Mouse (Mus musculus) central nervous system, embryonic 14 days (tissue): ENCODE measurements around the gene Hadhb. TPM values are rescaled to one million over a fixed set of nuclear protein-coding genes. Genes with fewer than 3 reads are reported as not detected.

Experiments used
- polyA plus RNA-seq: library from polyadenylated mRNA; depleted of rRNA; stranded (reverse); fragments of >200 nt; gene quantifications from 2 replicates; pipeline ENCODE4 v1.2.3, GENCODE M21; 2012; rRNA removed

Gene Hadhb
- polyA plus RNA-seq = 45.2 and 49.6 TPM in 2 replicates

DNA sequence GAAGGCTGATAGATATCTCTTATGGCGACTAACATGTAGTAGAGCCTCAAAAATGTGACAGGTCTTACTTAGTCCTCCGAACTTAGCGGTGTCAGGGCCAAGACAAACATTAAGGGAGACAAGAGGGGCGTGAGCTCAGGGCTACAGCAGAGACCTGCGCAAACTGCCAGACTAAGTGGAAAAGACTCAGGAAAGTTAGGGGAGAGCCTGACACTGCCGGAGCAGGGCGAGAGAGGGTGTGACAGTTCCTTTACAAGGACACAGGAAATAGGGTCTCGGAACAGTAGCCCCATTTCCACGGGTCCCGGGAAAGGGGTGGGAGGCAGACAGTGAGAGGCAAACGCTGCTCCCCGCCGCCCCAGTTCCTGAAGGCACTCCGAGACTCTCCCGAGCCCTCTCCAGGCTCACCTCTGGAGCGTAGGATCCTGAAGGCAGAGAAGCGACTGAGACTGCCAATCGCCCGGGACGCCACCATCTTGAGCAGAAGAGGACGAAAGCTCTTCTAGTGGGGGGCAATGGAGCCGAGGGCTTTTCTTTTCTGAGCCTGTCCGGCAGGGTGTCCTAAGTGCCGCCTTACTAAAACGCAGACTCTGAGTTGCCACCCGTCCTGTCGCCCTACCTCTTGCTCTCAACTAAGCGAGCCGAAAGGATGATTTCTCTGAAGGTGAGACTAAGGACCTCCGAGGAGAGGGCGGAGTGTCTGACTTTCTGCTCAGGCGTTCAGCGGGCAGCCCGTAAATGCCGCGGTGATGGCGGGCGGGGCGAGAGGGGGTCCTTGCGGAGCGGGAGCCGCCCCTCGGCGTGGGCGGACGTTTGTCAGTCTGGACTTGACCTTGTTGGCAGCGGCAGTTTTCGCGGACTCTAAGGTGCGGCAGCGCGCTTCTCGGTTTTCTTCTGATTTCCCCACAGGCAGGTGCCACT lies at the start of gene Hadhb, which contains the start of gene Hadha:
Hadhb (plus strand) TSS at position 775 of the 921 bp plus-strand sequence.
Hadha (minus strand) TSS at position 689 of the 921 bp plus-strand sequence.

DNA sequence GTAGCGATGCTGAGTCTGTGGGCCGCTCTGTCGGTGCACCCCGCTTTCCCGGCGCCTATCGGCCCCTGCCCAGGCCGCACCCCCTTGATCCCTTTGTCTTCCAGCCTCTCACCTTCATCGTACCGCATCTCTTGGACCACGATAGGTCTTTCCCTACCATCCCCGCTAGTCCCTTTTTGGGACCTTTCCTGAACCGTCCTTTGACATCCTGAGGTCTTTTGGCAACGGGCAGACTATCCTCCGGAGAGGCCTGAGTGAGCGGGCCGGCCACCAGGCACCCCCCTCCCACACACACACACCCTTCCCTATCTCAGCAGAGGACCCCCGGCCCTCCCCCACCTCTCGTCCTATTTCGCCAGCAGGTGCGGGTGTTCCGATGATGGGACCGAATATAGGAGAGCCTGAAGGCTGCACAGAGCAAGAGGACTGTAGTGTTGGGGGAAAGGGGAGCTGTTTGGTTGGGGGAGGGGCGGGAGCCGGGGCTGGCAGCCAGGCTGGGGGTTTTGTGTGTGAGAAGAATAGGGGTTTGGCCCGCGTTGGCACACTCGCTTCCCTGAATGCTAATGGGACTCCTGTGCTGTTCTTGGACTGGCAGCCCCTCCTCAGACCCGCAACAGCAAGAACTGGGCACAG lies 49.3 kb upstream of the Hadhb start, which contains the start of gene 3110082J24Rik:
3110082J24Rik (minus strand) TSS at position 419 of the 633 bp plus-strand sequence.

DNA sequence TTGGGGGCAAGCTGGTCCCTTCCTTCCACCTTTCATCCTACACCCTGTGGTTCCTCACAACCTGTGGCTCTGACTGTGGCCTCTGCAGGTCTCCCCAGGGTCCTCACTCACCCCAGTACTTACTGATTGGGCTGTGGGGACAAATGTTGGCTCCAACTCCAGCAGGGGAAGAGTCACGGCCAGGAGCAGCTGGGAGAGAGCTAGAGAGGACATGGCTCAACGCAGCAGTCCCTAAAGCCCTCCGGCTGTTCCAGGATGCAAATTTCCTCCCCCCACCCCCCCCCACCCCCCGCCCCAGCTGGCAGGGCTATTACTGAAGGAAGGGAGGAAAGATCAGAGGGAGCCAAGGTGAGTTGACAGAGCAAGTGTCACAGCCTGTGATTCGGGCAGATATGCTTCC lies 50.4 kb downstream of the Hadhb start, which contains the start of gene Adgrf3:
Adgrf3 (minus strand) TSS at position 230 of the 400 bp plus-strand sequence.

DNA sequence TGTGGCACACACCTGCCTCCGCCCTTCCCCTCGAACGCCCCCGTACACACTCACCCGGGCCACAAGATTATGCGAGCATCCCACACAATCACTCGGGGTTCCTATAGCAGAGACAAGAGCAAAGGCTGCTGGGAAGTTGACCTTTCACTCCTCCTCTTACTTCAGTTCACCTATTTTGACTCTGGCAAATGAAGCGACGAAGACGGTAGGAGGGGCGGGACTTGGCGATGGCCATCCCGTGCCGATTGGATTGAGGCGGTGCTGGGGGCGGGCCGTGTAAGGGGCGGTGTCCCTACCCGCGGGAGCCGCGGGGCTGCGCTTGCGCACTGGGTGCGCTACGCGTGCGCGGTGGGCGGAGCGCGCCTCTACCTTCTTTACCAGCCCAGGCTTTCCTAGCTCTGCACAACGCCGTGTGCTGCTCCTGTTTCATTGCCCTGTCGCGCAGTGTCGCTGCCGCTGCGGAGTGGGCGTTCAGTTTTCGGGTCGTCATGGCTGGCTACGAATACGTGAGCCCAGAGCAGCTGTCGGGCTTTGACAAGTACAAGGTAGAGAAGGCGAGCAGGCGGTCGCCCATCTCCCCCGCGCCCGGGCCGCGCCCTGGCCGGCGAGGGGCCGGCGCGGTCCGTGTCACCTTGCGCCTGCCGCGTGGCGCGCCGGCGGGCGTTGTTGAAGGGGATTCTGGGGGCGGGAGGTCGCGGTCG lies 77.4 kb downstream of the Hadhb start, which contains the start of gene Selenoi:
Selenoi (plus strand) TSS at position 311 of the 701 bp plus-strand sequence.

Other genes with a start within 250 kb of the Hadhb start
- gene Il6, start 142.1 kb upstream of the Hadhb start, polyA plus RNA-seq = 0.31 TPM in 1 of 2 replicates, not detected in the other
- gene Tyms, start 81.6 kb upstream of the Hadhb start, polyA plus RNA-seq = 81.2 and 99.3 TPM in 2 replicates
- gene Garem2, start 50.1 kb upstream of the Hadhb start, polyA plus RNA-seq = 22.5 and 28.0 TPM in 2 replicates
- 2.7 and 4.9 TPM in 2 replicates for gene 3110082J24Rik, start 49.2 kb upstream of the Hadhb start, polyA plus RNA-seq
- gene Hadha, start 86 bp upstream of the Hadhb start, polyA plus RNA-seq = 71.0 and 71.3 TPM in 2 replicates
- gene Adgrf3, start 50.5 kb downstream of the Hadhb start, polyA plus RNA-seq = 0.04 and 0.07 TPM in 2 replicates
- gene Selenoi, start 77.3 kb downstream of the Hadhb start, polyA plus RNA-seq = 42.0 and 42.6 TPM in 2 replicates
- 2.7 and 3.2 TPM in 2 replicates for gene Drc1, start 126.1 kb downstream of the Hadhb start, polyA plus RNA-seq